Mouse (Mus musculus): ENCODE measurements around the gene Rpp38. TPM values are rescaled to one million over a fixed set of nuclear protein-coding genes. Genes with fewer than 3 reads are reported as not detected.

Rpp38 gene
- polyA plus RNA-seq, 1 experiment from 2014 or later = 28.3 TPM

DNA sequence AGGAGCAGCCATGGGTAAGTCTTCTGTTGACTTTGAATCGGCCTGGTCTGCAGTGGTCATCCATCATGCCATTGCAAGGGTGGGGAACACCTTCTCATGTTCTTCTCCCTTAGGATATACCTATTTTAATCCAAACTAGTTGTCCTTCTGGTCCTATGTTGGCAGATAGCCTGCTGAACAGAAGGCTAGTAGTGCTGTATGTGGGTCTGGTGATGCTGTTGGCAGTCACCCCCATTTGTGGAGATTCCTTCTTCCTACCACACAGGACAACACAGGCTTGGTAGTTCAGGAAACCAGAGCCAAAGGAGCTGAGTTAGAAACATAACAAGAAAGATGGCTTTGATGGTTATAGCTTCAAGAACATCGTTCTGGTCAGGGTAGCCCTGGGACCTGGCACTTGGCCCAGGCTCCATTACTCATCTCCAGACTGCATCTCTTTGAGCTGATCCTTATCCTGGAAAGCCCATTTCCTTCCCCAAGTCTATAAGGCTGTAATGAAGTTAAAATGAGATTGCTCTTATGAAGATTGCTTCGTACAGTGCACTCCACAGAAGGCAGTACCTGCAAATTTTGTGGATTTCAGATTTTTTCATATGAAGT, 26.9 kb downstream of the Rpp38 start:
- H3K36me3 ChIP-seq (ENCODE audit: control insufficient read depth, insufficient read depth, low read length) = peaks cover 5% of the 10 kb centered on the region
- no peaks in the 10 kb centered on the region for H3K9me3 ChIP-seq (ENCODE audit: control insufficient read depth, low read length)
- no peak overlapping the region for H3K27ac ChIP-seq (ENCODE audit: low read depth)
- H3K4me2 ChIP-seq (ENCODE audit: low read length) = no peak overlapping the region
- no peak for ATAC-seq (replicated peaks; ENCODE audit: low FRiP score, low TSS enrichment, low read depth)
- no peak overlapping the region for H3K9ac ChIP-seq (ENCODE audit: low read length)
- no peak for DNase-seq (ENCODE audit: low spot score)
- no peaks in the 10 kb centered on the region for H3K27me3 ChIP-seq (replicated peaks; ENCODE audit: control insufficient read depth, insufficient read depth, low read length)
- no peaks in the 10 kb centered on the region for H3K4me1 ChIP-seq (replicated peaks; ENCODE audit: control insufficient read depth, insufficient read depth, low read length)
- WGBS = 64% methylated on average over 3 of the region's 3 CpGs
- no peak overlapping the region for H3K4me3 ChIP-seq (ENCODE audit: low read depth, low read length)

DNA sequence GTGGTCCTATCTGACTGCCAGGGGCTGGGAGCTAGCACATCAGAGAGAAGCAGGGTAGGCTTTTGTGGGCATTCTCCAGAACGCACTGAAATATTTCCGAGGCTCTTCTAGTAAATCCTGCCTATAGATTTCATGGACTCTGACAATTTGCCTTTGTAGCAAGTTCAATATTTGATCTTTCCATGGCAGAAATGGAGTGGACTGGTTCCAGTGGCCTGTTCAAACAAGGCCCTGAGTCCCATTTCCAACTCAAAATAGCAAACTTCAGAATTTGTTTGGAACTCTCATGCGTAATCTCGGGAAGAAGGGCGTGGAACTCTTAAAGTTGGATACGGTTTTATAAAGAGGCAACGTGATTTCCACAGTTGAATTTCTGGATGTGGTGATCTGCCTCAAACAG, 36.6 kb downstream of the Rpp38 start:
- WGBS = 91% methylated on average over 7 of the region's 7 CpGs
- no peak overlapping the region for H3K4me3 ChIP-seq (ENCODE audit: low read depth, low read length)
- H3K27me3 ChIP-seq (replicated peaks; ENCODE audit: control insufficient read depth, insufficient read depth, low read length) = no peaks in the 10 kb centered on the region
- H3K9me3 ChIP-seq (ENCODE audit: control insufficient read depth, low read length) = no peaks in the 10 kb centered on the region
- H3K9ac ChIP-seq (ENCODE audit: low read length) = no peak overlapping the region
- no peaks in the 10 kb centered on the region for H3K36me3 ChIP-seq (ENCODE audit: control insufficient read depth, insufficient read depth, low read length)
- no peak for DNase-seq (ENCODE audit: low spot score)
- ATAC-seq (replicated peaks; ENCODE audit: low FRiP score, low TSS enrichment, low read depth) = no peak
- H3K4me1 ChIP-seq (replicated peaks; ENCODE audit: control insufficient read depth, insufficient read depth, low read length) = no peaks in the 10 kb centered on the region
- no peak overlapping the region for H3K27ac ChIP-seq (ENCODE audit: low read depth)
- no peak overlapping the region for H3K4me2 ChIP-seq (ENCODE audit: low read length)

DNA sequence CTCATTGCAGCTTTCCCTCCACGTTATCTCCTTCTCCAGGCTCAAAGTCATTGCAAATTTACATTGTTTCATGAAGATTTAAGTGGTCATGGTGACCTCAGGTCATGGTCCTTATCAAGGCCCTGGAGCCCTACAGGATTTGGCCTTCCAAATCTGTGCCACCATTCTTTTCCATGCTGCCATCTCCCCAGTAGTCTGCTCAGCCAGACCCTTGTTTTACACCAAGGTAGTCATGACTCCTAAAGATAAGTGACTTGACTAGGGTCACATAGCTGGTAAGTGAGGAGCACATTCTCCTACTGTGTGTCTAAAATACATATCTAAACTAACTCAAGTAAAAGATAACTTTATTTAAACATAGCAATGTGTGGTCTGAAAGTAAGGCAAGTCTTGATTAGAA, 40.3 kb downstream of the Rpp38 start:
- 58% methylated on average over 1 of the region's 1 CpGs for WGBS
- Histone ChIP-seq H3K36me3 (ENCODE audit: control insufficient read depth, insufficient read depth, low read length) (no peaks in the 10 kb centered on the region), H3K4me3 (ENCODE audit: low read depth, low read length) (no peak overlapping the region), H3K4me2 (ENCODE audit: low read length) (no peak overlapping the region), H3K27ac (ENCODE audit: low read depth) (no peak overlapping the region), H3K9me3 (ENCODE audit: control insufficient read depth, low read length) (no peaks in the 10 kb centered on the region), H3K4me1 (replicated peaks; ENCODE audit: control insufficient read depth, insufficient read depth, low read length) (no peaks in the 10 kb centered on the region), H3K9ac (ENCODE audit: low read length) (no peak overlapping the region), H3K27me3 (replicated peaks; ENCODE audit: control insufficient read depth, insufficient read depth, low read length) (no peaks in the 10 kb centered on the region)
- ATAC-seq (replicated peaks; ENCODE audit: low FRiP score, low TSS enrichment, low read depth) (no peak), DNase-seq (ENCODE audit: low spot score) (no peak)

DNA sequence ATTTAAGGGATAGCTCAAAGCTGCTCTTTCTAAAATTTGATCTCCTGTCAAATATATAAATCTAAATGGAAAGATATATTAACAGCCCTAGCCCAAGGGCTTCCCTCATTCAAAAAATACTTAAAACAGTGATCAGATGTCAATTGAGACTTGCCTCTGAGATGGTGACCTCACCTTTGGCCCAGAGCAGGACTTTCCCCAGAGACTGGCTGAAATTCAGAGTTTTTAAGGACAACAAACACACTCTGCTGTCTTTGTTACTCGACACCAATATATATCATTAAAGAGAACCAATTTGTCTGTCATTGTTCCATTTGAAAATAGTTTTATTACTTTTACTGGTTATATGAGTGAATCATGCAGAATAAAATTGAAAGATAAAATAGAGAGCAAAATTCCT, 42.9 kb downstream of the Rpp38 start:
- Histone ChIP-seq H3K4me1 (replicated peaks; ENCODE audit: control insufficient read depth, insufficient read depth, low read length) (peaks cover 10% of the 10 kb centered on the region), H3K27ac (ENCODE audit: low read depth) (no peak overlapping the region), H3K9me3 (ENCODE audit: control insufficient read depth, low read length) (no peaks in the 10 kb centered on the region), H3K27me3 (replicated peaks; ENCODE audit: control insufficient read depth, insufficient read depth, low read length) (no peaks in the 10 kb centered on the region), H3K4me3 (ENCODE audit: low read depth, low read length) (no peak overlapping the region), H3K4me2 (ENCODE audit: low read length) (no peak overlapping the region), H3K36me3 (ENCODE audit: control insufficient read depth, insufficient read depth, low read length) (no peaks in the 10 kb centered on the region), H3K9ac (ENCODE audit: low read length) (no peak overlapping the region)
- 93% methylated on average over 1 of the region's 1 CpGs for WGBS
- ATAC-seq (replicated peaks; ENCODE audit: low FRiP score, low TSS enrichment, low read depth) (no peak), DNase-seq (ENCODE audit: low spot score) (no peak)

DNA sequence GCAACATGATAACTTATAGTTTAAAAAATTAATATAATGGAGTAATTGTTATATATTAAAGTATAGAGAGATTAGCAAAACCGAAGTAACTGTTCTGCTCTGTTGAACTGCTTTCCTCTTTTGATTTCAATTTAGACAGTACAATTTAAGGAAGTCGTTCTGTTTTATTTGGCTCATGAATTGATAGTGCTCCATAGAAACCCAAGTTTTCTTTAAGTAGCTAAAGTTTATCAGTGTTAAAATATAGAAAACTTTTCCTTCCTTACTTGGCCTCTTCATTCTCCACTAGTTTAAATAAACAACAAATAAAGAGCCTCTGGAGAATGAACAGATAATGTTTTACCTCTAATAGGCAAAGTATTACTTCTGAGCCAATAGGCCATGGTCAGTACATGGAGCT, 46.2 kb downstream of the Rpp38 start:
- Histone ChIP-seq H3K4me2 (ENCODE audit: low read length) (no peak overlapping the region), H3K4me3 (ENCODE audit: low read depth, low read length) (no peak overlapping the region), H3K9ac (ENCODE audit: low read length) (no peak overlapping the region), H3K4me1 (replicated peaks; ENCODE audit: control insufficient read depth, insufficient read depth, low read length) (peaks cover 10% of the 10 kb centered on the region), H3K36me3 (ENCODE audit: control insufficient read depth, insufficient read depth, low read length) (no peaks in the 10 kb centered on the region), H3K27ac (ENCODE audit: low read depth) (no peak overlapping the region), H3K9me3 (ENCODE audit: control insufficient read depth, low read length) (no peaks in the 10 kb centered on the region), H3K27me3 (replicated peaks; ENCODE audit: control insufficient read depth, insufficient read depth, low read length) (no peaks in the 10 kb centered on the region)
- DNase-seq (ENCODE audit: low spot score) = no peak
- WGBS = 81% methylated on average over 2 of the region's 2 CpGs
- ATAC-seq (replicated peaks; ENCODE audit: low FRiP score, low TSS enrichment, low read depth) = no peak

DNA sequence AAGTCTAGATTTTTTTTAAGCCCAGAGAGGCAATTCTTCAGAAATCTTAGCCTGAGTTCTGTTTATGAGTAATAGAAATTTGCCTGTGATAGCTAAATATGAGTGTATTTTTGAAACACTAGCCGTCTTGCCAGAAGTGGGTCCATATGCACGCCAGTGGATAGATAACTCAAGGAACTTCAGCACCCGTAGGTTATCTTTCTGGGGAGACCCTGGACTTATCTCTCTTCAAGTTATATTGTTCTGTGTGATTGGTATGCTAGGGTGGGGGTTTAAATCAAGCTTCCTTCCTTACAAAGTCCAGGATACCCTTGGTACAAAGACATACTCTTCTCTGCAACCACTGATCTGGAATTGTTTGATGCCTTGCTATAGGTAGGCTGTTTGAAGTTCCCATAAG, 46.7 kb downstream of the Rpp38 start:
- H3K4me1 ChIP-seq (replicated peaks; ENCODE audit: control insufficient read depth, insufficient read depth, low read length) = peaks cover 10% of the 10 kb centered on the region
- no peak overlapping the region for H3K27ac ChIP-seq (ENCODE audit: low read depth)
- peak overlapping the region; percentile 58 for H3K4me2 ChIP-seq (ENCODE audit: low read length)
- WGBS = 69% methylated on average over 3 of the region's 3 CpGs
- H3K4me3 ChIP-seq (ENCODE audit: low read depth, low read length) = peak overlapping the region; percentile 86
- no peaks in the 10 kb centered on the region for H3K27me3 ChIP-seq (replicated peaks; ENCODE audit: control insufficient read depth, insufficient read depth, low read length)
- DNase-seq (ENCODE audit: low spot score) (no peak), ATAC-seq (replicated peaks; ENCODE audit: low FRiP score, low TSS enrichment, low read depth) (no peak)
- H3K9me3 ChIP-seq (ENCODE audit: control insufficient read depth, low read length) = no peaks in the 10 kb centered on the region
- H3K9ac ChIP-seq (ENCODE audit: low read length) = no peak overlapping the region; the same call in 1 of the 2 replicates
- no peaks in the 10 kb centered on the region for H3K36me3 ChIP-seq (ENCODE audit: control insufficient read depth, insufficient read depth, low read length)

DNA sequence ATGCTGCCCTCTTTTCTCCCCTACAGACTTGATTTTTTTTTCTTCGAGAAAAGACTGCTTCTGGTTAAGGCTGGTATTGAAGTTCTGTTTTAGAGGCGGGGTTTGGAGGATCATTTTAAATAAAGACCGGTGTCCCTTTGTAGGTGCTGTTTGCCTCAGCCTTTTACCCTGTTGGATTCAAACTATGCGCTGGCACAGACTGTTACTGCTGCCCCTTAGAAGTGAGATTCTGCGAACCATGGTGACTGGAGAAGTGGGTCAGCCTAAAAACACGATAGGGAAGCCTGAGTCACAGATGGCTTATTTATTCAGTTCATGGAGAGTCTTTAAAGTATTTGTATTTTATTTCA, 47.3 kb downstream of the Rpp38 start:
- H3K9ac ChIP-seq (ENCODE audit: low read length) = peak overlapping the region; percentile 77
- H3K9me3 ChIP-seq (ENCODE audit: control insufficient read depth, low read length) = no peaks in the 10 kb centered on the region
- H3K4me3 ChIP-seq (ENCODE audit: low read depth, low read length) = peak overlapping the region; percentile 86
- ATAC-seq (replicated peaks; ENCODE audit: low FRiP score, low TSS enrichment, low read depth) = no peak
- WGBS = 2% methylated on average over 6 of the region's 6 CpGs
- no peaks in the 10 kb centered on the region for H3K27me3 ChIP-seq (replicated peaks; ENCODE audit: control insufficient read depth, insufficient read depth, low read length)
- H3K4me1 ChIP-seq (replicated peaks; ENCODE audit: control insufficient read depth, insufficient read depth, low read length) = peaks cover 10% of the 10 kb centered on the region
- H3K27ac ChIP-seq (ENCODE audit: low read depth) = peak overlapping the region; percentile 86; the same call in 1 of the 2 replicates
- no peak for DNase-seq (ENCODE audit: low spot score)
- no peaks in the 10 kb centered on the region for H3K36me3 ChIP-seq (ENCODE audit: control insufficient read depth, insufficient read depth, low read length)
- peak overlapping the region; percentile 58 for H3K4me2 ChIP-seq (ENCODE audit: low read length)

DNA sequence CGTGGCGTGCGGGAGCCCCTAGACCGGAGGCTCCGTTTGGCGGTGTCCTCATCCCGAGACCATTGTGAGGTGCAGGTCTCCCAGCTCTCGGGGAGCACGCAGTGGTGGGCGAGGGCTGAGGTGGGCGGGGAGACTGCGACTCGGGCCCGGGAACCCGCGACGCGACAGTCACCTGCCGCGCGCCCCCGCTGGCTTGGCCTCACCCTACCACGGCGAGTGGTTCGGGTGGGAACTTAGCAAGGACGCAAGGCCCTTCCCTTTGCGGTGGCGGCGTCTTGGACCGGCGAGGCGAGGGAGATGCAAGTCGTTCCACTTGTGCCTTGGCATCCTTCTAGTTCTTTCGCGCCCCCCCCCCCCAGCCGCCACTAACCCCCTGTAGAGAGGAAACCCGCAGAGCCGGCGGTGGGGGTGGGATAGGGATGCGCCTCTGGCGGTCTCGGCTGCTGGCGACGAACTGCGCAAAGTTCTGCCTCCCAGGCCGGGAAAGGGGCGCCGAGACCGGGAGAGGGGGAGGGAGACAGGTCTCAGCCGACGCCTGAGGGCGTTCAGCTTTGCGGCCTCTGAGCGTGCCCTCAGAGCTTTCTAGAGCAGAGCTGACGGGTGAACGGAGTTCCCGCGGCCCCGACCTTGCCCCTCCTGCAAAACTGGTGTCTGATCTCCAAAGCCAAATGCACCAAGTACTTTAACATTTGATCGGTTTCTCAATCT, 47.8 kb downstream of the Rpp38 start:
- peak overlapping the region; percentile 86 for H3K4me3 ChIP-seq (ENCODE audit: low read depth, low read length)
- under 1% methylated on average over 54 of the region's 60 CpGs for WGBS
- H3K27ac ChIP-seq (ENCODE audit: low read depth) = peak overlapping the region; percentile 86
- H3K9ac ChIP-seq (ENCODE audit: low read length) = peak overlapping the region; percentile 77
- no peaks in the 10 kb centered on the region for H3K9me3 ChIP-seq (ENCODE audit: control insufficient read depth, low read length)
- no peaks in the 10 kb centered on the region for H3K27me3 ChIP-seq (replicated peaks; ENCODE audit: control insufficient read depth, insufficient read depth, low read length)
- ATAC-seq (replicated peaks; ENCODE audit: low FRiP score, low TSS enrichment, low read depth) (peak; percentile 40; the same call in 1 of the 2 replicates), DNase-seq (ENCODE audit: low spot score) (peak; percentile 82)
- peaks cover 10% of the 10 kb centered on the region for H3K4me1 ChIP-seq (replicated peaks; ENCODE audit: control insufficient read depth, insufficient read depth, low read length)
- peak overlapping the region; percentile 58 for H3K4me2 ChIP-seq (ENCODE audit: low read length)
- H3K36me3 ChIP-seq (ENCODE audit: control insufficient read depth, insufficient read depth, low read length) = no peaks in the 10 kb centered on the region

Data from intestine, embryonic 14.5 days (tissue).